In genomic region chr6:29388052-29388518, GRCm38 (mm10) we compare ENCODE assay signal across 1 mouse cellular context.
TF ChIP-seq lines count a peak whose summit lies in the region.

Gene Opn1sw, minus strand, starts transcription at chr6:29388468.

TF ChIP-seq in CH12.LX, 34 proteins besides CTCF, POLR2A, EP300 and RAD21 (continued from another document):
- no peak for TF ChIP-seq MAFK (IDR thresholded peaks at IDR 0.05; ENCODE audit: insufficient replicate concordance, low read length)
- TF ChIP-seq CHD1 (IDR thresholded peaks at IDR 0.05; ENCODE audit: low read depth, low read length): no peak
- TF ChIP-seq NRF1 (IDR thresholded peaks at IDR 0.05; ENCODE audit: low read depth, low read length): peak; percentile 29
- no peak for TF ChIP-seq PAX5 (IDR thresholded peaks at IDR 0.05; ENCODE audit: low read length)
- peak; percentile 53; the same call in 1 of the 2 replicates for TF ChIP-seq MXI1 (IDR thresholded peaks at IDR 0.05; ENCODE audit: low read depth, low read length)
- TF ChIP-seq GABPA (IDR thresholded peaks at IDR 0.05; ENCODE audit: insufficient replicate concordance, low read depth, low read length): no peak
- no peak for TF ChIP-seq ZC3H11A (IDR thresholded peaks at IDR 0.05; ENCODE audit: low read depth, low read length)
- TF ChIP-seq ZMIZ1 (IDR thresholded peaks at IDR 0.05; ENCODE audit: low read depth, low read length): no peak
- TF ChIP-seq JUN (IDR thresholded peaks at IDR 0.05; ENCODE audit: insufficient read depth, low read depth, low read length): no peak
- TF ChIP-seq ELF1 (IDR thresholded peaks at IDR 0.05; ENCODE audit: low read depth, low read length): no peak
